Mouse (Mus musculus): Measurements from ENCODE around the gene Sema4d.
"Not testable (repeated sequence)": the region's sequence is repeated elsewhere in the genome, so short reads cannot be mapped to it uniquely, and the experiment has no call there.

The Sema4d gene

DNA sequence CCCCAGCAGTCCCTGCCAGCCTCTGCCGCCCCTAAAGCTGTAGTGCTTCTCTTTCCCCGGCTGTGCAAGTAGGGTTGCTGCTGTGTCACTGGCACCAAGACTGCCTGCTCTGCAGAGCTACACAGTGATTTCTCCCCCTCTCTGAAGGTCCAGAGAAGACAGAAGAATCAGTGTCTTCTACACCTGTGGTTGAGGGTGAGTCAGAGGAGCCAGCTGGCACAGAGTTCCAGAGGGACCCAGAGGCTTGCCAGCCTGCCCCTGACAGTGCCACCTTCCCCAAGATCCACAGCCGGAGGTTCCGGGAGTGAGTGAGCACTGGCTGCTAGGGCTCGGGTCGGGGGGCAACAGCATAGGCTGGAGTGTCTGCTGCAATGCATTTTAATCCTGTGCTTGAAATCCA is 114.9 kb downstream of the Sema4d start:
- no peak for DNase-seq (ENCODE audit: low read depth, low spot score)

DNA sequence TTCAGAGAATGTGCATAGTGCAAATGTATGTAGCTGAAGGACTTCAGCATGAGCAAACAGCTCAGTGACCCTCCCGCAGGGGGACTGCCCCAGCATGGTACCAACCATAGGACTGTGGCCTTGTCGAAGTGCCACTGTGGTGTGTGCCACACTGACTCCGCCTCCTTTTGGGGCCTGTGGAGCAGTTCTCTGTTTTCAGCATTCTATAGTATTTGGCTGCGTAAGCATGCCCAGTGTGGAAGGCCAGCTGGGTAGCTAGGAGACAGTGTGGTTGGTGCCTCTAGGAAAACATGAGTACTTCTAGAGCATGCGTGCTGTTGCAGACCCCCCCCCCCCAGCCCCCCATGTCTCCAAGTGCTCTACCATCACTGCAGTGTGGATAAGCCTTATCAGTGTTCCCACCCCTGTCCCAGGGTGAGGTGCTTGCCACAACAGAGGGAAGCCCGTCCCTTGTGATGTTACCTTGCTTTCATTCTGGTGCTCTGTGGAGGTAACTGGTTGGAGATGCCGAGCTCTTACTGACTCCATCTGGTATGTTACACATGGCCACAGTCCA is 115.8 kb downstream of the Sema4d start:
- DNase-seq (ENCODE audit: low read depth, low spot score), result no peak

DNA sequence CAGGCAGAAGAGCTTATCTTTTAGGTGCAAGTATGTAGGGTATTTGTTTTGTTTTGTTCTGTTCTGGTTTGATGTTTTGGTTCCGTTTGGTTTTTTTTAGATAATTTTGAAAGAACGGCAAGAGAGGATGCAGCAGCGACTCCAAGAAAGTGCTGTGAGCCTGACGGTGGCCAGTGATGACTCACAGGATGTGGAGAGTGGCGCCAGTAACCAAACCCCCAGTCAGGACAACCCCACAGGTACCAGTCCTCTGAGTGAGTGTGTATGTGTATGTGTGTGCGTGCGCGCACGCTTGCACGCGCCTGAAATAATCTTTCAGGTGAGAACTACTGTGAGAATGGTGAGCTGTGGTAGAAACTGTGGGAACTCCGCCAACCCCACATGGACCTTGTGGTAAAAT is 116.5 kb downstream of the Sema4d start:
- DNase-seq (ENCODE audit: low read depth, low spot score), result no peak

DNA sequence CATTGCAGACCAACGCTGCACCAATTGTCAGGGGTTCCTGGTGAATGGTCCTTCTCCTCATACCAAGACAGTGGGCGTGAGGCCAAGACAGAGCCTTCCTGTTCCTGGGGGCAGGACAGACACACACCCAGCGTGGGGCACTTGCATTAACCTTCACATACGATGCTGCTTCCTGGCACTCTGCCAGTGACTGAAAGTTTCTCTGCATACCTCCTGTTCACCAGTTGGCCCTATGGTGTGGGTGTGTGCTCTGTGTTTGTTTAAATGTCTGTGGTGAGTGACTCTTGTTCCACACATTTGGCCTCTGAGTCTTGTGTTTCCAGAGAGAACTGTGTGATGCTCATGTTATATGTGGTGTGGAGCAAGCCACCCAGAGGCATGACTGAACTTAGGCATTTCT is 116.9 kb downstream of the Sema4d start:
- no peak for DNase-seq (ENCODE audit: low read depth, low spot score)

DNA sequence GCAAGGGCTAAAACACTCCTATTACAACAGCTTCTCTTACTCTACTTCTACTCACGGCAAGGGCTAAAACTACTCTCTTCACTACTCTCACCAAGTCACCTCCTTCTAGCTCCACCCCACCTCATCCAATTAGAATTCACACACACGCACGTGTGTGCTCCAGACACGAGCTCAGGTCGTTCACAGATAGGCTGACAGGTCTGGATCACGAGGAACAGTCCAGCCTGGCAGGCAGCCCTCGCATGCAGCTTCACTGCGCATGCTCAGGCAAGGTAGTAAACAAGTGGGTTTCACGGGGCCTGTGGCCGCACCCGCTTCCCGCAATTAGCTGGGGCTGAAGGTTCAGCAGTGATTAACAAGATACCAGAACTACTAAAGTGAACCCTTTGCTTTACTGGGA is 125.4 kb downstream of the Sema4d start:
- DNase-seq (ENCODE audit: low read depth, low spot score), result not testable (repeated sequence)

DNA sequence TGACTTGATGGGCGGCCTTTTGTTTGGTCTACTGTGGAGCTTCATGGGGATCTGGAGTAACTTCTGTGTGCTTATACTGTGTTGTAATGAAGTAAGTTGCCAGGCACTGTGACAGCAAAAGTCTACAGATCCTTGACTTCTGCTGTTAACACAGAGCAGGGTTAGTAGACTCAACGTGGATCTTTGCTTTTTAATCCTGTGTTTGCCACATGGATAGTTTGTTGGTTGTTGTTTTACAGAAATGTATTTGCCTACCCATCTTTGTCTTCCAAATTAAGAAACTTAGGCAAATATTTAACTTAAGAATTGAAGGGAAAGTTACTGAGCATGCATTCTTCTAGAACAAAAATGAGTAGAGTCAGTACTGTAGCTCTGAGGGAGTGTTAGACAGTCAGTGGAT is 130.0 kb downstream of the Sema4d start:
- no peak for DNase-seq (ENCODE audit: low read depth, low spot score)

DNA sequence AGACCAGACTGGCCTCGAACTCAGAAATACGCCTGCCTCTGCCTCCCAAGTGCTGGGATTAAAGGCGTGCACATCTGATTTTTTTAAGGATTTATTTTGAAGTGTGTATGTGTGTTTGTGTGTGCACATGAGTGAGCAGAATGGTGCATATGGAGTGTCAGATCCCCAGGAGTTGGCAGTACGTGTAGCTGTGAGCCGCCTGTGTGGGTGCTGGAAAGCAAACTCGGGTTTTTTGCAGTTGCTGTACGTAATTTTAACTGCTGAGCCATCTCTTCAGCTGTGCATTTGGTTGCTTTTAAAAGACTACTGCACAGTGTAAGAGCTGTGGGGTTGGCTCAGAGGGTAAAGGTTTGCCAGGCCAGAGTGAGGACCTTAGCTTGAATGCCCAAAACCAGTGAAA is 134.0 kb downstream of the Sema4d start:
- DNase-seq (ENCODE audit: low read depth, low spot score), result peak; percentile 22

DNA sequence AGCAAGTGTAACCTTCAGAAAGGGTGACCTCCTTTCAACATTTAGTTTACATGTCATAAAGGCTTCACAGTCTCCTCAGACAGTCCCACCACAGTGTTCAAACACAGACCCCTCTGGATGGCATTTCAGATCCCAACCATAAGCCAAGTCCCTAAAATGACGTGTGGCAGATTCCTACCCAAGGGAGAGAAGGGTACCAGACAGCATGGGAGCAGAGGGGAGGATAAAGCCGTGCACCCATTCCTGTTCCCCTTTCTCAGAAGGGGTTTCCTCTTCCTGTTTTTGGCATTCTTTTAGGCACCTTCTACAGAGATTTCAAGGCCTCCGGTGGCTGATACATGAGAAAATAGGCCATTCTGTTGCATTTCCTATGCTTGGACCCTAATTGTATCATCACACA is 135.5 kb downstream of the Sema4d start:
- no peak for DNase-seq (ENCODE audit: low read depth, low spot score)

DNA sequence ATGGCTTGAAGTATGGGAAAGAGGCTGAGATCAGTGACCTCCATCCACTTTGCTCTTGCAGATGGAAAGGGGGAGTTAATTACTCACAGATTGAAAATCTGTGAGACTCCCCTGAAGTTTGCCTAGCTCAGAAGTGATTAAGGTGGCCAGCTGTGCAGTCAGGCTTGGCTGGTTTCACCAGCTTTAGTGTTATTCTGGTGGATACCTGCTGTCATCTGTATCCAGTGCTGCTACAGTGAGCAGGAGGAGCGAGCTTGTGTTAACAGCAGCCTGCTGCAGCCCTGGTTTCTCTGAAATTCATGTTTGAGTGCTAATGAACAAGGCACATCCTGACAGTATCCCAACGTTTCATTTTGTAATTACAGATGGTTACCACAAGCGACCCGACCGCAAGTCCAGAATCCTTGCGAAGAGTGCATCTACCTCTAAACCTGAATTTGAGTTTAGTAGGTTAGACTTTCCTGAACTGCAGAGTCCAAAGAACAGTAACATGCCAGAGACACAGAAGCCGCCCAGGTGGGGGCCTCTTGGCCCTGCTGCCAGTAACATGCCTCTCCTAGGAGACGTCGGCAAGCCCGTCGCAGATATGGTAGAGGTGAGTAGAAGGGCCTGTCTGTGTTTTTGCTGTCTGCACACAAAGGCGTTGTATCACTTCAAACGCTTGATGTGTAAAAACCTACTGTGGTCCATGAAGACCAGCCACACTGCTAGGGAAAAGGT is 136.9 kb downstream of the Sema4d start:
- DNase-seq (ENCODE audit: low read depth, low spot score), result no peak

DNA sequence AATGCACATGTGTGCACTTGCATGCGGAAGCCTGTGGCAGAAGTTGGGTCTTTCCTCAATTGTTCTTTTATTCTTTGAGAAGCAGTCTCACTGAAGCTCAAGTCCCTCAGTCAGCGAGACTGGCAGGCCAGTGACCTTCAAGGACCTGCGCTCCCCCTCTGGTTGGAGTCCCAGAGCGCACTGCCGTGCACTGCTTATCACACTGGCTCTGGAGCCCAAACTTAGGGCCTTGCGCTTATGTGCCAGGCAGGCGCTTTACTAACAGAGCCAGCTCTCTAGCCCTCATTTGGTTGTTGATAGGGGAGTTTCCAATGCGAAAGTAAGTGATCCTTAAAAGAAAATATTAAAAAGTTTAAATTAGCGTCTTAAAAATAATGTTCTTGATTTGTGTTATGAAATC is 139.6 kb downstream of the Sema4d start:
- DNase-seq (ENCODE audit: low read depth, low spot score), result no peak

DNA sequence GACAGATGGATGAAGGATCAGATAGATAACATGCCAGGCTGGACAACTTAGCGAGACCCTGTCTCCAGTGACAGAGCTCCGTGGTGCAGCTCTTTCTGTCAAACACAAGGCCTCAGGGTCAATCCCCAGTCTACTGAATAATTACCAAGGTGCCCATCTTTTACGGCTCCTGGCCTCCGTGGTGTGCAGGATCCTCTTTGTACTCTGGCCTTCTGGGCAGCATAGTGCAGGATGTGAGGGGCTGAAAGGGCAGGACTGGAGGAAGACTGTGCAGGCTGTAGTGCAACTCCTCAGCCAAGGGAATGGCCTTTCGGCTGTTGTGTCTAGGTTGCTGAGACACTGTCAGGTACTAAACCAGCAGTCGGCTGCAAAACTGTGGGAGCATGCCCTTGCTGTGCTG is 140.4 kb downstream of the Sema4d start:
- no peak for DNase-seq (ENCODE audit: low read depth, low spot score)

DNA sequence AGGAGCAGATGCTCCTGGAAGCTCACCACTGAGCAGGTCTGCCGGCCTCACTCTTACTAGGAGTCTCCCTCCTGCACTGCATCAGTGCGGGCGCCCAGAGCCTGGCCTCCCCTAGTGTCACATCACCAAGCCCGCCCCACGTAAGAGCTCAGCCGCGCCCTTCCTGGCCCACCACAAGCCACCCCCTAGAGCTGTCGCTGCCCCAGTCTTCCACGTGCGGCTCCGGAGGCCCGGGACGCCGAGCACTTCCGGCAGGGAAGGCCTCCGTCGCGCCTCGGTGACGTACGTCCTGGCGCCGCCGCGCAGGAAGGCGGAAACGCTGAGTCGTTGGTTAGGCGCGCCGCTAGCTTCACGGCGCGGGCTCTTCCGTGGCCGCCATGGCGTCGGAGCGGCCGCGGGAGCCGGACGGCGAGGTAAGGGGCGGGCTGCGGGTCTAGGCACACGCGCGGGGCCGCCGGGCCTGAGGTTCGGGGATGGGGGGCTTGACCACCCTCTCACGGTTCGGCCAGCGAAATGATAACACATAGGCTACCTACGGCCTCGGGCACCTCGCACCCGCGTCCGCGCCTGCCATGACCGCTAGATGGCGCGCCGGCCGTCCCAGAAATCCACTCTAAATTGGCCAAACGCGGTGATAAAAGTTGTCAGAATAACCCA is 142.0 kb downstream of the Sema4d start, which contains the start of gene Secisbp2:
Gene Secisbp2 (plus strand): TSS at position 290 of the 657 bp plus-strand sequence.
- peak; percentile 91 for DNase-seq (ENCODE audit: low read depth, low spot score)

DNA sequence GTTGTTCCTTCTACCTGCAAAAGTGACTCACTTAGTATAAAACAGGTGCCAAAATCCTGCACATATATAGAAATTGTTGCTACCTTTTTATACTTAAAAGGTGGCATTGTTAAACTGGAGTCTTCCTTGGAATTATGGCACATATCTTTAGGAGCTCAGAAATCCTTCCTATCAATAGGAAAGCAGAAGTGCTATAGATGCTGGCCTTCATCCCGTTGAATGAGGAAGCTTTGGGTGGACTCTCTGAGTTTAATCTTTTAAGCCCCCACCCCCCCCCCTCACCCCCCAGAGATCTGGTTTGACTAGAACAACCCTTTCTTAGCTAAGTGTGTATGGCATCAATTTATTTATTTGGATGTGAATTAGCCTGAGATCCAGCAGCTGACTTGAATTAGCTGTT is 143.8 kb downstream of the Sema4d start:
- DNase-seq (ENCODE audit: low read depth, low spot score), result no peak

DNA sequence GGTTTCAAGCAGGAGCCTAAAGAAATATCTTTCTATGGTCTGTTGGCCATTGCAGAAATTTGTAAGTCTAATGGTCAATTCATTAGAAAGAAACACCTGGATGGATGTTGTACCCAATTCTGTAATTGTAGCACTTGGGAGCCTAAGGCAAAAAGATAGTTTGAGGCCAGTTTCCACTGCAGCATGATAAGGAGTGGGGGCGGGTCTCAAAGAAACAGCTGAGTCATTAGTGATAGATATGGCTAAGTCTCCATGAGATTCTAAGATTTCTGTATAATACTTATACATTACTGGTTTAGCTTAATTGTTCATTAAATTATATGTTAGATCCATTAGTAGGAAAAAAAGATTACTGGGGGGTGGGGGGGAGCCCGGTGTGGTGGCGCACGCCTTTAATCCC is 145.3 kb downstream of the Sema4d start:
- DNase-seq (ENCODE audit: low read depth, low spot score), result no peak

DNA sequence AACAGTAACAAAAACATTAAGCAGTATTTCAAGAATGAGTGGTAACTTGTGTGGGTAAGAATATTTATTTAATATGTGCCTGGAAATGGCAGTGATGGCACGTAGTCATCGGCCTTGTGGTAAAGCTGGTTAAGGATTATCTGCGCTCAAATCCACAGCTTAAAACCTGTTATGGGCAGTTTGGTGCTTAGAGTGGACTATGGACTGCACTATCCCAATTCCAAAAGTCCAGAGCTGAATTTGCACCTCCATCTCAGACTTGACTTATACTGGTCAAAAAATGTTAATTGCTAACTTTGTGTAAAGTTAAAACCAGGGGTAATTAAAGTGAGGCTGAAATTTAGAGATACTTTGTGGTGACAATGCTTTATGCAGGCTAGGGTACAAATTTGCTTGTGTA is 145.8 kb downstream of the Sema4d start:
- DNase-seq (ENCODE audit: low read depth, low spot score), result no peak

DNA sequence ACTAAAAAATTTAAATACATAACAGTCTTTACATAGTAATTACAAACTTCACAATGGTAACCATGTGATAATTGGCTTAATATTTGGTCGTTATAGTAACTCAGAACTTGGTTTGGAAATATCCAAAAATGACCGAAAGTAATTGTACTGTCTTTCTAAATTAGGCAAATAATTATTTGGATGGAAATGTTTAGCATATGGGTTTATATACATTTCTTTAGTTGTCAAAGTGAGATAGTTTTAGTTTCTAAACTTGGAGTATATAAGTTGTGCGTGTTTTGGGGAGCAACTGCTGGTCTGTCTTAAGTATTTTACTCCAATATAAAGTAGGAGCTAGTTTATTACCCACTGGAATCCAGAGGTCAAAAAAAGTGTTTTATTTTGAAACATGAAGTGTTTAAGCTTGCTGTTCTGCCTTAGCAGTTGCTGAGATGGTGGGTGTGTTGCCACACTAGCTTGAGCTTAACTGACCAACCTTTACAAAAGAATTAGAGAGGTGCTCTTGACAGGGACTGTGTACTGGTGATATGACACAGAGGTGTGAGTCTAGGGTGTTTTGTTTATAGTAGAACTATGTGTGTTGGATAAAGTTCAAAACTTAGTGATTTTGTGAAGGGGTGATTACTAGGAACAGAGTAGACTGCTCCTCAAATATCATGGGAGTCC is 147.1 kb downstream of the Sema4d start:
- no peak for DNase-seq (ENCODE audit: low read depth, low spot score)

DNA sequence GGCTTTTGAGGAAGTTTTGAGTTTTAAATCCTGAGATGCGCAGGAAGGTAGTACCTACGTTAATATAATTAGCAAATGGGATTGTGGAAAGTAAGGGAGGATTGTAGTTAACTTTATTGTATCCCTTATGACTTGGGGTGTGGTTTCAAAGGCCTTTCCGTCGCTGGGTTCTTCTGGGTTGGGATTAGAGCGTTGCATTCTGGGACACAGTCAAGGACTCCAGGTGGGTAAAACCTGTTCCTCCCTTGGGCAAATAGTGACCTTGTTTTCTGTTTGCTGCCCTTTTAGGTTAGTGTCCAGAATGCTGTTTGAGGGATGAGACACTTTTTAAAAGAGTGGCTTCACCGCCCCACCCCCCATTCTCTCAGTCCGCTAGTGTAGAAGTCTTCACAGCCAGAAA is 147.7 kb downstream of the Sema4d start:
- no peak for DNase-seq (ENCODE audit: low read depth, low spot score)

DNA sequence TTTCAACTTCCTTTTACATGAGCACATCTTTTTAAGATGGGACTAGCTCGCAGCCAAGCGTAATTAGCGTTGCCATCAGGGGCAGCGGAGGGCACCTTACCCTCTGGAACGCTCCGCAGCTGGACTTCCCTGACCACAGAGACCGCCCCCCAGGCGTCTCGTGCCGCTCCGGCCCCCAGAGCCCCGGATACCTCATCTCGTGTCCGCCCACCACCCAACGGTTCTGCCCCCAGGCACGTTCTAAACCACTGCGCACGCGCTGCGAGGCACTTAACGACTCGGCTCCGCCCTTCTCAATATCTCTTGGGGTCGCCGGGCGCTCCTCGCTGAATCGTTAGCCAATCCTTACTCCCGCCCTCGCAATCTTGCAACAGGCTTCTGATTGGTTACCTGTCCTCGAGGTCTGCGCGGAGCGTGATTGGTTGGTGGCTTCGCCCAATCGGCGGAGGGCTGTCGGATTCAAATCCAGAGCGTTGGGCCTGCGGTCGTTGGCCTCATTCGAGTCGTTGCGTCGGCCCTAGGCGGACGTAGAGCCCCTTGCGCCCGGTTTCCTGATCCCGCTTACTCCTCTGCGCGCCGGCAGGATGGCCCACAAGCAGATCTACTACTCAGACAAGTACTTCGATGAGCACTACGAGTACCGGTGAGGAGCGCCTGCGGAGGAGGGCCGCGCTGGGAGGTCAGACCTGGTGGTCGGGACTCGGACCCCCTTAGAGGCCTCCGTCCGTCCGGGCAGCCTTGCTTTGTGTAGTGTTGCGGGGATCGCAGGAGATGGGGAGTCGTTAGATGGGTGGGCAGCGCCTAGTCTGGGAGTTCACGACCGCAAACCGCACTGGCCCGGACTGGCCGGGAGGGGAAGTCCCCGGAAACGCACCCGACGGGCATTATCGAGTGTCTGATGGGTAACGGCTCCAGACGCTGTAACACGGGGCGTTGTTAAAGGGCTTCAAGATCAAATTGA is 148.4 kb downstream of the Sema4d start, which contains the start of gene Cks2:
Gene Cks2 (plus strand): TSS at position 404 of the 961 bp plus-strand sequence.
- peak; percentile 98 for DNase-seq (ENCODE audit: low read depth, low spot score)

DNA sequence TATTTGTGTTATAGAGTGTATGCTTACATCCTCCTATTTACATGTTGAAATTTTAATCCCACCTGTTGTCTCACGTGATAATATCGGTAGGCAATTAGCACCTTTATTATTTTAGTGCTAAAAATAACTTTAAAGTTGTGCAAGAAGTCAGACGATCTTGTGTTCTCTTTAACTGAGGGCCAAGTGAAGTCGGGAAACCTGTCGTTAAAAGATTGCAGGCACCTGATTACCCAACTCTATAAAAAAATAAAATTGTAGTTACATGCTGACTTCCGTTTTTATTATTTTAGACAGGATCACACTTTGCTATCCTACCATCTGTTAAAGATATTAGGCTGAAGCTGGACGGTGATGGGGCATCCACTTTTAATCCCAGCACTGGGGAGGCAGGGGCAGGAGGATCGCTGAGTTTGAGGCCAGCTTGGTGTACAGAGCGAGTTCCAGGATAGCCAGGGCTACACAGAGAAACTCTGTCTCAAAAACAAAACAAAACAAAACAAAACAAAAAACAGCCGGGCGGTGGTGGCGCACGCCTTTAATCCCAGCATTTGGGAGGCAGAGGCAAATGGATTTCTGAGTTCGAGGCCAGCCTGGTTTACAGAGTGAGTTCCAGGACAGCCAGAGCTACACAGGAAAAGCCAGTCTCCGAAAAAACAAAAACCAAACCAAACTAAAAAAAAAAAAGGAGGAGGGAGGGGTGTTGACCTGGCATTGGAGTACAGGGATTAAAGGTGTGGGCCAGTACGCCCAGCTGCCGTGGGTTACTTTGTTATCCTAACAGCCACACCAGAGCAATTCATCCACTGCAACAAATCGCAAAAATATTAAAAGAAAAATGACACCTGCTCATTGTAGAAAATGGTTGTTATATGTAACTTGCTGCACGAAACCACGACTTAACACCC is 149.4 kb downstream of the Sema4d start:
- no peak for DNase-seq (ENCODE audit: low read depth, low spot score)

DNA sequence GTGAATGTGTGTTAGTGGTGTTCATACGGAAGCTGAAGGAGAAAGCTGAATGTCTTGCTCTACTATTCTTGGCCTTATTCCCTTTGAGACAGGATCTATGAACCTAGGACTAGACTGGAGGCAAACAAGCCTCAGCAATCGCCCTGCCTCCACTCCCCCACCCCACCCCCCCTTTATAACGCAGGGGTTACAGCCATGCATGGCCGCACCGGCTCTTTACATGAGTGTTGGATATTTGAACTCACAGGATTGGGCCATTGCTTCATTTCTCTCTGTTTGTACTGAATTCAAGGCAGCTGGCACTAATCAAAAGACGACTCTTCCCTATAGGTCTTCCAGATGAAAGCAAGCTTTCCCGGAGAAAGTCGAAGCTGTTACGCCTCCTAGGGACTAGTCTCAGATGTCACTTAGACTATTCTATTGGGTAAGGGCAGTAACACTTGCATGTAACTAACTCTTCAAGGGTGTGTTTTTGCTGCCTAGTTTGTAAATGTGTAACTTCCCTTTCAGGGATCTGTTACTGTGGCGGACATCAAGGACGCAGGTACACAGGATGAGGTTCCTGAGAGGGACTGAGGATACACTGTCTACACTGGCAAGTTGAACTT is 151.3 kb downstream of the Sema4d start:
- DNase-seq (ENCODE audit: low read depth, low spot score), result no peak
